Mouse (Mus musculus): Measurements from ENCODE around the gene Gm5799. TPM values are rescaled to one million over a fixed set of nuclear protein-coding genes. Genes with fewer than 3 reads are reported as not detected.
"Not testable (repeated sequence)": the region's sequence is repeated elsewhere in the genome, so short reads cannot be mapped to it uniquely, and the experiment has no call there.

Gm5799 gene
- total RNA-seq (2014; rRNA removed) (not detected in 2 replicates), polyA plus RNA-seq (2015; fragmentation: Nextera tagmentation; extraction: Ambion mirVana) (not detected in 2 replicates)

DNA sequence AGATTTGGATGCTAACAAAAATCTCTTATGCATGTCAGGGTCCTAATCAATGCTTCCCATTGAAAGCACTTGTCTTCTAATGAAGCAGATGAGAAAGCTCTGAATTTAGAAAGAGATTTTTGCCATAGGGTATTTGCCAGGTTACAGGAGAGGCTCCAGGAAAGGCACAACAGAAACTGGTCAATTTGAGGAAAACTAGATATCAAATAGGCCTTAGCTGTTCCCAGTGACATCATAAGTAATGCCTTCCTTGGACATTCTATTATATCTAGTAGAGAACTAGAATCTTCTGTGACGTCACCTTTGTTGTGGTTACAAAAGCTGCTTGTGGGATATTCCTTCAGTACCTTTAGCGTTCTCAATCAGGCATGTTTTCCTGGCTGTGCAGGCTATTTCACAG lies at the start of gene Gm5799:
TSS of gene Gm5799 (plus strand) at position 301 of the 400 bp plus-strand sequence.
- not testable (repeated sequence) for H3K9me3 ChIP-seq (ENCODE audit: low read length); ATAC-seq; H3K27ac ChIP-seq (ENCODE audit: low read depth, low read length); H3K36me3 ChIP-seq (ENCODE audit: insufficient read depth); H3K4me3 ChIP-seq (ENCODE audit: low read depth, low read length); H3K4me2 ChIP-seq (ENCODE audit: low read depth); H3K9ac ChIP-seq; H3K27me3 ChIP-seq (ENCODE audit: insufficient read depth, low read length); H3K4me1 ChIP-seq (ENCODE audit: insufficient read depth); DNase-seq
- 91% methylated on average over 1 of the region's 2 CpGs for WGBS

DNA sequence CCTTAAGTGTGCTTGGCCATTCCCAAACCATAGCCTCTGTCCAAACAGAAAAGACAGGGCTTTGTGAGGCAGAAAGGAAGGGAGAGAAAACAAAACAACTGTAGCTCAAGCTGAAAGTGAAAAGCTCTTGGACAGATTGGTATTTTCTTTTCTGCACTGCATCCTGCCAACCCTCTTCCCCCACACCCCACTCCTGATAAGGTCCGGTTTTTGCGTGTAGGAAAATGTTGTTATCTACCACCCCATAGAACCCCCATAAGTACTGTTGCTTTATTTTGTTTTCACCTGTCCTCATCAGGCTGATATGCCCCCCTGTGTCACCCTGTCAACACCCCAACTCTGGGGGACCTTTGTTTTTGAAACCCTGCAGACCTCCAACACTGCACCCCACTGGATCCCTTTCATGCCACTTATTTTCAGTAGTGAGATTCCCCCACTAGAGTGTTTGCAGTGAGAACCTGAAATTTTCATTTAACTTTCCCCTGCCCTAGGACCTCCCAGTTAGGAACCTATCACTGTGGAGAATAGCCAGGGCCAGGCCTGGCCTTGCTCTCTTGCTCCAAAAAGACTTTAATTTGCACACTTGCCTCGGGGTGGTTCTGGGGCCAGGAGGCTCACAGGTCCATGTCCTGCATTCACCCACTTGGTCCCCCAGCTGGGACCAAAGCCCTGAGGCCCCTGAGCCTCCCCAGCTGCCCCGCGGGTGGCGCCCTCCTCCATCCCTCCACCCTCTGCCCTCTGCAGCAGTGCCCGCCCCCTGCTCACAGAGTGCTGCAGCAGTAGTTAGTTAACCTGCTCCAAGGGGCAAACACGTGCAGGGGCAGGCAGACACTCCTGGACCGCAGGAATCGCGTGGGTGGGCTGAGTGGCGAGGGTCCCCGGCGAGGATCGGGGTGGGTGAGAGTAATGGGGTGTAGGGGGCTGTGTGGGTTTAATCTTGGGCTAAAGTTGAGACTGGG lies 12.0 kb upstream of the Gm5799 start:
- not testable (repeated sequence) for H3K4me1 ChIP-seq (ENCODE audit: insufficient read depth); ATAC-seq; H3K36me3 ChIP-seq (ENCODE audit: insufficient read depth); H3K9me3 ChIP-seq (ENCODE audit: low read length); DNase-seq; H3K4me3 ChIP-seq (ENCODE audit: low read depth, low read length); H3K27me3 ChIP-seq (ENCODE audit: insufficient read depth, low read length); H3K27ac ChIP-seq (ENCODE audit: low read depth, low read length); H3K4me2 ChIP-seq (ENCODE audit: low read depth); H3K9ac ChIP-seq
- 31% methylated on average over 11 of the region's 15 CpGs for WGBS

DNA sequence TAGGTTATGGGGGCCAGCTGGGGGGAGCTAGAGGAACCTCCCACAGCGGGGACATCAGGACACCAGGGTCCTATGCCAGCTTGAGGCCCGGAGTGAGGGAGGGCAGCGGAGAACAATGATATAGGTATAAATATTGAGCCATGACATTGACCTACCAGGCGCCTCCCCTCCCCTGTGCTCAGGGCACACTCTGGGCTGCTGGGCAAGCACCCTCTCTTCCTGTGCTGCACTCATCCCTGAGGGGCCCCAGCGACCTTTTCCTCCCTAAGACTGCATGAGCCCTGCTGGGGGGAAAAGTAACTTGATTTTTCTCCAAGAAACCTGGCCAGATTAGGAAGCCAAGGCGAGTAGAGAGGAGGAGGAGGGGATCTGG lies 11.4 kb upstream of the Gm5799 start:
- not testable (repeated sequence) for H3K9ac ChIP-seq; DNase-seq; H3K4me2 ChIP-seq (ENCODE audit: low read depth); H3K27me3 ChIP-seq (ENCODE audit: insufficient read depth, low read length); H3K27ac ChIP-seq (ENCODE audit: low read depth, low read length); H3K36me3 ChIP-seq (ENCODE audit: insufficient read depth); H3K9me3 ChIP-seq (ENCODE audit: low read length); ATAC-seq; H3K4me3 ChIP-seq (ENCODE audit: low read depth, low read length); H3K4me1 ChIP-seq (ENCODE audit: insufficient read depth)
- no CpG with 5 or more reads among the region's 6 CpGs for WGBS

DNA sequence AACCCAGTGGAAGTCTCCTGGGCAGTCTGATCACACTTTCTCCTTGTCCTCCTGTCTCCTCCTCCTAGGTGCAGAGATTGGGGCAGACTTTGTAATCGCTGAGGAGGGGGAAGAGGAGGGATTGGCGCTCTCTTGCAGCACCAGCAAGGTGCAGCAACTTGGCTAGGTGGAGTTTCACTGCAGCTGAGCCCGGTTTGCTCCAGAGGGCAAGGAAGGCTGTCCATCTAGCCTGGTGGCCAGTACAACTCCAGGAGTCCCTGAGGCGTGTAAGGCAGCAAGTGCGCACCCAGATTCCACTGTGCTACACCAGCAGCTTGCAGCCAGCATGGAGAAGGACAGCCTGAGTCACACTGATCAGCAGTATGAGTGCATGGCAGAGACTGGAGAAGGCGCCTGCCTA lies 11.0 kb upstream of the Gm5799 start:
- H3K9ac ChIP-seq; ATAC-seq; H3K4me3 ChIP-seq (ENCODE audit: low read depth, low read length); H3K27me3 ChIP-seq (ENCODE audit: insufficient read depth, low read length); H3K4me2 ChIP-seq (ENCODE audit: low read depth); H3K9me3 ChIP-seq (ENCODE audit: low read length); H3K36me3 ChIP-seq (ENCODE audit: insufficient read depth); H3K27ac ChIP-seq (ENCODE audit: low read depth, low read length); DNase-seq; H3K4me1 ChIP-seq (ENCODE audit: insufficient read depth): not testable (repeated sequence)
- WGBS: 40% methylated on average over 5 of the region's 6 CpGs

DNA sequence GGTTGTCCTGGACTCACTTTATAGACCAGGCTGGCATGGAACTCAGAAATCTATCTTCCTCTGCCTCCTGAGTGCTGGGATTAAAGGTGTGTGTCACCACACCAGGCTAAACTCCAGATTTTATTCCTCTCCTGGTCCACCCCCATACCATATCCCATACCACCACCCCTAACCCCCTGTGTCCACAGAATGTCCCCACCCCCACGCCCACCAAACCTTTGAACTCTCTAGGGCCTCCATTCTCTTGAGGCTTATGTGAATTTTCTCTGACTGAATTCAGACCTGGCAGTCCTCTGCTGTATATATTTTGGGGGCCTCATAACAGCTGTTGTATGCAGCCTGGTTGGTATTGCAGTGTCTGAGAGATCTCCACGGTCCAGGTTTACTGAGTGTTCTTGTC lies 5.2 kb upstream of the Gm5799 start:
- H3K9ac ChIP-seq; H3K36me3 ChIP-seq (ENCODE audit: insufficient read depth); H3K4me3 ChIP-seq (ENCODE audit: low read depth, low read length); H3K4me1 ChIP-seq (ENCODE audit: insufficient read depth); H3K9me3 ChIP-seq (ENCODE audit: low read length); H3K4me2 ChIP-seq (ENCODE audit: low read depth); H3K27ac ChIP-seq (ENCODE audit: low read depth, low read length); DNase-seq; H3K27me3 ChIP-seq (ENCODE audit: insufficient read depth, low read length); ATAC-seq: not testable (repeated sequence)
- WGBS: 82% methylated on average over 2 of the region's 2 CpGs

DNA sequence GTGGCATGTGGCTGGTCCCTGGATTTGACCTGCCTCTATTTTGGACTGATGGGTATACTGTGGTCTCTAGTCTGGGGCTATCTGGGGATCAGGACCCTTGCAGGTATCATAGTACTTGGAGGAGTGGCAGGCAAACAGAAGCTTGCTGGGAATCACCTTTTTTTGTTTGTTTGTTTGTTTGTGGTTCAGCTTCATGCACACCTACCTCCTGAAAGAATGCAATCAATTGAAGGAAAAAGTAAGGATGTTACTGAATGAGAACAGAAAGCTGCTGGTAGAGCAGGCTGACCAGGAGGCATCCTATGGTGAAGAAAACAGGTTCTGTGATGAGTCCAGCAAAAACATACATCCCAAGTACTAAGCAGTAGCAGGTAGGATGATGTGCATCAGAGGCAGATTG lies 2.9 kb downstream of the Gm5799 start:
- H3K4me2 ChIP-seq (ENCODE audit: low read depth); H3K27me3 ChIP-seq (ENCODE audit: insufficient read depth, low read length); H3K9me3 ChIP-seq (ENCODE audit: low read length); H3K9ac ChIP-seq; H3K4me1 ChIP-seq (ENCODE audit: insufficient read depth); H3K4me3 ChIP-seq (ENCODE audit: low read depth, low read length); DNase-seq; H3K27ac ChIP-seq (ENCODE audit: low read depth, low read length); H3K36me3 ChIP-seq (ENCODE audit: insufficient read depth); ATAC-seq: not testable (repeated sequence)

DNA sequence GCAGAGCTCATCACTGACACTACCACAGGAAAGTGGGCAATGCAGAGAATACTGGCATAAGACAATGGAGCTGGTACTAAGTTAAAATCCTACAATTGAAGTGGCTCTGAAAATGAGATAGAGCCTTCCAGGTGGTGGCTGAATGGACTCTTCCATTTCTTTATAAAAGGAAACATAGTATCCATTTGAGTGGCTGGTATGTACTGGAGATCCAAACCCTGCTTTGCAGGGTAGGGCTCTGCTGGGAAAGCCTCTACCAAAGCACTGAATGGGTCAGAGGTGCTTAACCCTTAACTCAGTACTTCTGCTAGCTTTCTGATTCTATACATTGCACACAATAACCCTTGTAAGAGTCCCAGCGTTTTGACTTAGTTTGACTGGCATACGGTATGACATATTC lies 8.9 kb downstream of the Gm5799 start:
- not testable (repeated sequence) for H3K36me3 ChIP-seq (ENCODE audit: insufficient read depth); H3K4me2 ChIP-seq (ENCODE audit: low read depth); H3K4me1 ChIP-seq (ENCODE audit: insufficient read depth); H3K4me3 ChIP-seq (ENCODE audit: low read depth, low read length); H3K9ac ChIP-seq; ATAC-seq; DNase-seq; H3K27ac ChIP-seq (ENCODE audit: low read depth, low read length); H3K27me3 ChIP-seq (ENCODE audit: insufficient read depth, low read length); H3K9me3 ChIP-seq (ENCODE audit: low read length)
- 82% methylated on average over 2 of the region's 2 CpGs for WGBS

DNA sequence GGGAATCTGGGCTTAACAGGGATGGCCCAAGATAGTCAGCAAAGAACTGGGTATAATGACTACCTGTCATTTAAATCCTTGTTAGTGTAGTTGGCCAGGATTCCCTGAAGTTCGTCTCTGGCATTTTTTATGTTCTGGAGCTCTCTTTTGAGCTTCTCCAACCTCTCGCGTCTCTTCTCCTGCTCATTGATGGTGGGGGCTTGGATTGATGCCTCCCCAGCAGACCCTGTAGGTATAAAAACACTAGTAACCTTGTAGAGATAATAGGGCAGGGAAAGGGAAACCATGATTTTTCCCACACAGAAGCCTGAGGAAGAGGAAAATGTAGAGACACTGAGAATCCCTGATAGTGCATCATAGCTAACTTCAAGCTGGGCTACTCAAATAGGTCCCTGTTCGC lies 34.6 kb downstream of the Gm5799 start:
- 90% methylated on average over 4 of the region's 4 CpGs for WGBS
- not testable (repeated sequence) for H3K36me3 ChIP-seq (ENCODE audit: insufficient read depth)

DNA sequence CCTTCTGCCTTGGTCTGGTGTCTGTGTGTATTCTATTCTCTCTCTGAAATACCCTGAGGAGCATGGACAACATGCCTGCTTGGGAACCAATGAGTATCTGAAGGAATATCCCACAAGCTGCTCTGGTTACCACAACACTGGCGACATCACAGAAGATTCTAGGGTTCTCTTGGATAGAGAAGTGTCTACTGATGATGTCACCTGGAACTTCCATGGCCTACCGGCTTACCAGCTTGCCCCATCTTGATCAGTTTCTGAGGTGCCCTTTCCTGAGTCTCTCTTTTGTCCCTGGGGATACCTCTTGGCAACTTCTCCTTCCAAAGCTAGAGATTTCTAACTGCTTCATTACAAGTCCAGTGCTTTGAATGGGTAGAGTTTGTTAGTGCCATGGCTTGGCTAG lies 35.7 kb downstream of the Gm5799 start, which contains the start of gene Gm17654:
TSS of gene Gm17654 (minus strand) at position 101 of the 400 bp plus-strand sequence.
- not testable (repeated sequence) for H3K9me3 ChIP-seq (ENCODE audit: low read length); DNase-seq; H3K4me2 ChIP-seq (ENCODE audit: low read depth); ATAC-seq; H3K9ac ChIP-seq; H3K27me3 ChIP-seq (ENCODE audit: insufficient read depth, low read length); H3K4me1 ChIP-seq (ENCODE audit: insufficient read depth); H3K27ac ChIP-seq (ENCODE audit: low read depth, low read length); H3K4me3 ChIP-seq (ENCODE audit: low read depth, low read length); H3K36me3 ChIP-seq (ENCODE audit: insufficient read depth)
- WGBS: 80% methylated on average over 1 of the region's 2 CpGs

More for the DNA sequence above, 34.6 kb downstream of the Gm5799 start:
- H3K9me3 ChIP-seq (ENCODE audit: low read length); H3K27me3 ChIP-seq (ENCODE audit: insufficient read depth, low read length); H3K4me3 ChIP-seq (ENCODE audit: low read depth, low read length); DNase-seq; H3K4me2 ChIP-seq (ENCODE audit: low read depth); H3K4me1 ChIP-seq (ENCODE audit: insufficient read depth); H3K27ac ChIP-seq (ENCODE audit: low read depth, low read length); ATAC-seq; H3K9ac ChIP-seq: not testable (repeated sequence)
